Mouse (Mus musculus) B cell, adult 62 days (primary cell): Measurements from ENCODE around the gene Prrx1. TPM values are rescaled to one million over a fixed set of nuclear protein-coding genes. Genes with fewer than 3 reads are reported as not detected.

Experiments used
- total RNA-seq: library from RNA; stranded (reverse); gene quantifications from 4 replicates; pipeline ENCODE4 v1.2.4, GENCODE M21; 2023

Prrx1 gene
- not detected in 4 replicates for total RNA-seq

GRCm38 (mm10) chr1:163313101-163313773 is at the start of gene Prrx1:
Gene Prrx1 (minus strand): TSS chr1:163313710.

Other genes starting within 250 kb of the Prrx1 start
- gene Mroh9, start 228.0 kb downstream of the Prrx1 start, total RNA-seq: not detected in 4 replicates
- gene Gorab, start 90.0 kb upstream of the Prrx1 start, total RNA-seq: 6.2 to 13.3 TPM (median 9.4 TPM) in 4 replicates